Mouse (Mus musculus) kidney, embryonic 16.5 days (tissue): Measurements from ENCODE around the gene Sgpp1. TPM values are rescaled to one million over a fixed set of nuclear protein-coding genes. Genes with fewer than 3 reads are reported as not detected.
A peak's percentile ranks its signal among the peaks of the same experiment; 100 is the strongest.

Source experiments
- ATAC-seq: fragments of 200-750 bp; cut with Nextera tagmentation; 2 replicates; pipeline ENCODE4 v1.8.0; 2017; ENCODE audit warnings: moderate TSS enrichment; ENCODE audit not compliant: low FRiP score, low TSS enrichment
- H3K27ac ChIP-seq: fragments of 300-500 bp; sonication (generic); 2 replicates; pipeline ENCODE4 v1.5.1; 2014; ENCODE audit warnings: low read length
- H3K27me3 ChIP-seq: fragments of 300-500 bp; sonication (generic); 2 replicates; pipeline ENCODE4 v1.6.1; 2014; ENCODE audit warnings: low read length, control low read depth, mixed read lengths; ENCODE audit not compliant: insufficient read depth
- H3K36me3 ChIP-seq: fragments of 300-500 bp; sonication (generic); 2 replicates; pipeline ENCODE4 v1.6.1; 2014; ENCODE audit warnings: low read length, control low read depth, mixed read lengths; ENCODE audit not compliant: insufficient read depth
- H3K4me1 ChIP-seq: fragments of 300-500 bp; sonication (generic); 2 replicates; pipeline ENCODE4 v1.6.1; 2014; ENCODE audit warnings: low read length, control low read depth, mixed read lengths; ENCODE audit not compliant: insufficient read depth
- H3K4me2 ChIP-seq: fragments of 300-500 bp; sonication (generic); replicated peaks from 2 replicates; pipeline ENCODE4 v1.6.1; 2014; ENCODE audit warnings: low read depth, low read length
- H3K4me3 ChIP-seq: fragments of 300-500 bp; sonication (generic); 2 replicates; pipeline ENCODE4 v1.5.1; 2014; ENCODE audit warnings: mild to moderate bottlenecking, low read length
- H3K9ac ChIP-seq: fragments of 300-500 bp; sonication (generic); replicated peaks from 2 replicates; pipeline ENCODE4 v1.6.1; 2014; ENCODE audit warnings: low read length
- H3K9me3 ChIP-seq: fragments of 300-500 bp; sonication (generic); 2 replicates; pipeline ENCODE4 v1.6.1; 2016; ENCODE audit warnings: low read length, control low read depth
- WGBS: fragments of 180-500 bp; shearing (Covaris S2); extraction: QIAGEN DNeasy Blood & Tissue Kit; methylation state at CpG from one replicate; pipeline ENCODE4 v1.1.7; 2014; 5-methylcytosine and 5-hydroxymethylcytosine counted together
- polyA plus RNA-seq: library from polyadenylated mRNA; unstranded; fragments of >200 nt; fragmentation: Nextera tagmentation; extraction: Ambion mirVana; gene quantifications from 2 replicates; pipeline ENCODE4 v1.2.1, GENCODE M21; 2015

The Sgpp1 gene
- polyA plus RNA-seq, 1 experiment from 2014 or later, result 15.9 TPM

DNA sequence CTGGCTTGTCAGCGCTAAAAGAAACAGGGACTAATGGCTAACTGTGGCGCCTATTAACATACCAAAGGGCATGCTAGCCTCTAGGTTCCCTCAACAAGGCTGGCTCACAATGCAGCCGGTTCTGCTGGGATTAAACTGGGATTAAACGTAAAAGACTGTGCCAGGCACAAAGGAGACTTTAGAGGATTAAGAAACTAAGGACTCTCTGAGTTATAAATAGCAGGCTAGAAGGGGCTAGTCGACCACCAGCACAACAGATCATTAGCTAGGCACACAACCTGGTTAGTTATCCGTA lies 71.1 kb downstream of the Sgpp1 start:
- WGBS, result 37% methylated on average over 6 of the region's 6 CpGs

More for the DNA sequence above, 71.1 kb downstream of the Sgpp1 start:
- Histone ChIP-seq H3K4me2 (no peak overlapping the region), H3K9ac (no peak overlapping the region), H3K4me1 (peaks cover 3% of the 10 kb centered on the region; the same call in 1 of the 2 replicates), H3K4me3 (no peak overlapping the region), H3K9me3 (no peaks in the 10 kb centered on the region), H3K36me3 (no peaks in the 10 kb centered on the region), H3K27me3 (no peaks in the 10 kb centered on the region), H3K27ac (peak overlapping the region; percentile 16; the same call in 1 of the 2 replicates)
- ATAC-seq, result no peak

Other genes with a start within 250 kb of the Sgpp1 start
- 10.1 and 11.8 TPM in 2 replicates for gene Ppp2r5e, start 139.5 kb downstream of the Sgpp1 start, polyA plus RNA-seq
- gene Wdr89, start 66.2 kb downstream of the Sgpp1 start, polyA plus RNA-seq, result 11.9 and 15.0 TPM in 2 replicates
- 58.7 and 61.9 TPM in 2 replicates for gene Syne2, start 82.4 kb upstream of the Sgpp1 start, polyA plus RNA-seq